In the genomic region with DNA sequence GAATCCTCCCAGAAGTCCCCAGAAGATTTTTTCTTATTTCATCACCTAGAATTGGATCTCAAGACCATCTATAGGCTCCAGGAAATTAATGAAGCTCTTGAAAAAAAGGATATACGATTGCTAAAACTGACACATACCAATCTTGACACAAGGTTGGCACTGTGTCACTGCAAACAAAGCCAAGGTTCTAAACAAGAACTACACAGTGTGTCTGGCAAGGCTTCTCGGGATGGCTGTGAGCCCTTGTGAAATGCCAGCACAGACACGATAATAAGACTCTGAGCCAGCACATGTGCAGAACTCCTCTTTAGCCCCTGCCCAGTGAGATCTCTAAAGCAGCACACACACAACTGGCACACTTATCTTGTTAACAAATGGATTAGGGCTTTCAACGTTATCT, we compare ENCODE assay signal across 11 mouse cellular contexts. TPM values are rescaled to one million over a fixed set of nuclear protein-coding genes. Genes with fewer than 3 reads are reported as not detected.
DNase-seq lines count a peak whose midpoint lies in the region; ATAC-seq and TF ChIP-seq lines count a peak whose summit lies in the region.
"Had no signal": no experiment of that assay in that cellular context is flagged by ENCODE, and none has a peak within 500 bp of the region (broad histone marks: within the 10 kb centered on the region; RNA-seq: fewer than 3 reads in every experiment).

No protein-coding gene starts in this region.

- no peak for ATAC-seq in forebrain, embryonic 14.5 days
- no peak for ATAC-seq in lung, embryonic 14.5 days (ENCODE audit: insufficient read depth)
- ATAC-seq: intestine, embryonic 15.5 days had no signal

- H3K9me3 ChIP-seq in forebrain, embryonic 14.5 days (replicated peaks; ENCODE audit: control insufficient read depth, low read length): no peaks in the 10 kb centered on the region
- H3K9me3 ChIP-seq in forebrain, embryonic 10.5 days: no peaks in the 10 kb centered on the region
- no peaks in the 10 kb centered on the region for H3K9me3 ChIP-seq in lung, embryonic 14.5 days (ENCODE audit: low read depth, low read length)
- H3K9me3 ChIP-seq: intestine, embryonic 15.5 days had no signal

- no peak overlapping the region for H3K9ac ChIP-seq in forebrain, embryonic 14.5 days (ENCODE audit: low read length)
- H3K9ac ChIP-seq in lung, embryonic 14.5 days: no peak overlapping the region
- H3K9ac ChIP-seq: intestine, embryonic 15.5 days had no signal

- TF ChIP-seq CTCF in lung, embryonic 14.5 days (IDR thresholded peaks at IDR 0.05; ENCODE audit: low read depth): no peak

- no peaks in the 10 kb centered on the region for H3K27me3 ChIP-seq in forebrain, embryonic 14.5 days (replicated peaks; ENCODE audit: control insufficient read depth, insufficient read depth, low read length)
- H3K27me3 ChIP-seq in forebrain, embryonic 10.5 days (ENCODE audit: poor library complexity, severe bottlenecking): peaks cover 7% of the 10 kb centered on the region; the same call in 1 of the 2 replicates
- H3K27me3 ChIP-seq in lung, embryonic 14.5 days (ENCODE audit: insufficient read depth, low read length): no peaks in the 10 kb centered on the region
- H3K27me3 ChIP-seq: intestine, embryonic 15.5 days had no signal

- 43% methylated on average over 4 of the region's 4 CpGs for WGBS in forebrain, embryonic 14.5 days
- WGBS in forebrain, embryonic 10.5 days: 78% methylated on average over 4 of the region's 4 CpGs
- WGBS in lung, embryonic 14.5 days: 35% methylated on average over 4 of the region's 4 CpGs

- H3K4me3 ChIP-seq in forebrain, embryonic 14.5 days (ENCODE audit: low read depth, low read length): no peak overlapping the region
- no peak overlapping the region for H3K4me3 ChIP-seq in forebrain, embryonic 10.5 days
- H3K4me3 ChIP-seq in lung, embryonic 14.5 days (ENCODE audit: low read depth, low read length): no peak overlapping the region
- H3K4me3 ChIP-seq: intestine, embryonic 15.5 days; megakaryocyte, embryonic 14.5 days had no signal

- no peaks in the 10 kb centered on the region for H3K4me1 ChIP-seq in forebrain, embryonic 14.5 days (ENCODE audit: control insufficient read depth, insufficient read depth, low read length)
- H3K4me1 ChIP-seq in forebrain, embryonic 10.5 days: no peaks in the 10 kb centered on the region
- no peaks in the 10 kb centered on the region for H3K4me1 ChIP-seq in lung, embryonic 14.5 days (ENCODE audit: insufficient read depth)
- H3K4me1 ChIP-seq: intestine, embryonic 15.5 days had no signal

- DNase-seq in forebrain, embryonic 14.5 days (ENCODE audit: low spot score): peak; percentile 55
- DNase-seq in forebrain, embryonic 10.5 days (ENCODE audit: extremely low spot score, low spot score): no peak
- peak; percentile 35 for DNase-seq in lung, embryonic 14.5 days
- DNase-seq in lung, adult 18-20 months: no peak
- DNase-seq in fat pad, adult 2 months (ENCODE audit: extremely low read depth, low read depth, low spot score): peak; percentile 82
- peak; percentile 32 for DNase-seq in lung, postnatal 36 days
- no peak for DNase-seq in spleen, adult 12 weeks (ENCODE audit: low spot score)
- no peak for DNase-seq in thymus, postnatal 4 days
- DNase-seq: kidney, postnatal 36 days had no signal

- H3K4me2 ChIP-seq in forebrain, embryonic 14.5 days (ENCODE audit: low read length): no peak overlapping the region
- H3K4me2 ChIP-seq in lung, embryonic 14.5 days: no peak overlapping the region
- H3K4me2 ChIP-seq: intestine, embryonic 15.5 days had no signal

- H3K27ac ChIP-seq in forebrain, embryonic 14.5 days (ENCODE audit: low read depth, low read length): no peak overlapping the region
- no peak overlapping the region for H3K27ac ChIP-seq in forebrain, embryonic 10.5 days
- no peak overlapping the region for H3K27ac ChIP-seq in lung, embryonic 14.5 days (ENCODE audit: low read depth)
- H3K27ac ChIP-seq: intestine, embryonic 15.5 days had no signal

- no peaks in the 10 kb centered on the region for H3K36me3 ChIP-seq in forebrain, embryonic 14.5 days (ENCODE audit: control insufficient read depth, insufficient read depth, low read length)
- H3K36me3 ChIP-seq in forebrain, embryonic 10.5 days (replicated peaks): no peaks in the 10 kb centered on the region
- H3K36me3 ChIP-seq in lung, embryonic 14.5 days (ENCODE audit: insufficient read depth): no peaks in the 10 kb centered on the region
- H3K36me3 ChIP-seq: intestine, embryonic 15.5 days had no signal

RNA-seq across cellular contexts. Expression of a gene that starts 28.5 kb away (rescaled TPM):
- 17.6 TPM in 2 replicates for polyA plus RNA-seq in forebrain, embryonic 14.5 days (2014; fragmentation: Nextera tagmentation; extraction: Ambion mirVana)
- 37.9 and 39.9 TPM in 2 replicates for polyA plus RNA-seq in forebrain, embryonic 10.5 days (2016; fragmentation: Nextera tagmentation; extraction: Ambion mirVana)
- 13.0 TPM in 2 replicates for polyA plus RNA-seq in lung, embryonic 14.5 days (2014; fragmentation: Nextera tagmentation; extraction: Ambion mirVana)

RNA-seq across cellular contexts. Expression of a gene that starts 35.0 kb away (rescaled TPM):
- polyA plus RNA-seq in forebrain, embryonic 14.5 days (2014; fragmentation: Nextera tagmentation; extraction: Ambion mirVana): 9.8 and 11.2 TPM in 2 replicates
- 12.0 and 13.6 TPM in 2 replicates for polyA plus RNA-seq in forebrain, embryonic 10.5 days (2016; fragmentation: Nextera tagmentation; extraction: Ambion mirVana)
- 14.5 and 15.6 TPM in 2 replicates for polyA plus RNA-seq in lung, embryonic 14.5 days (2014; fragmentation: Nextera tagmentation; extraction: Ambion mirVana)

Comparison
In these comparisons a context has a peak if more than half of its experiments do, and no peak if none do; other contexts are left out.
1. DNase-seq: peak in forebrain, embryonic 14.5 days (single experiment), lung, embryonic 14.5 days (single experiment), fat pad, adult 2 months (single experiment) and lung, postnatal 36 days (single experiment); none in forebrain, embryonic 10.5 days (single experiment), lung, adult 18-20 months (0 of 2), spleen, adult 12 weeks (single experiment) and thymus, postnatal 4 days (single experiment).